Mouse (Mus musculus) liver, embryonic 14.5 days (tissue): ENCODE data around the gene Lsamp.

Experiments used
- CTCF ChIP-seq: IDR thresholded peaks from 2 replicates; pipeline ENCODE4 v1.5.1; 2016; ENCODE audit warnings: antibody characterized with exemption, low read depth, control low read depth
- EP300 ChIP-seq: IDR thresholded peaks from 2 replicates; pipeline ENCODE4 v1.6.1; 2016; ENCODE audit warnings: antibody characterized with exemption, low read depth

GRCm38 (mm10) chr16:41974866-41975719 lies 1990.9 kb downstream of the Lsamp start:
- TF ChIP-seq EP300 = no peak
- no peak for TF ChIP-seq CTCF
